Mouse (Mus musculus): ENCODE measurements around the gene Gpsm2.
"Not testable (repeated sequence)": the region's sequence is repeated elsewhere in the genome, so short reads cannot be mapped to it uniquely, and the experiment has no call there.

The Gpsm2 gene

DNA sequence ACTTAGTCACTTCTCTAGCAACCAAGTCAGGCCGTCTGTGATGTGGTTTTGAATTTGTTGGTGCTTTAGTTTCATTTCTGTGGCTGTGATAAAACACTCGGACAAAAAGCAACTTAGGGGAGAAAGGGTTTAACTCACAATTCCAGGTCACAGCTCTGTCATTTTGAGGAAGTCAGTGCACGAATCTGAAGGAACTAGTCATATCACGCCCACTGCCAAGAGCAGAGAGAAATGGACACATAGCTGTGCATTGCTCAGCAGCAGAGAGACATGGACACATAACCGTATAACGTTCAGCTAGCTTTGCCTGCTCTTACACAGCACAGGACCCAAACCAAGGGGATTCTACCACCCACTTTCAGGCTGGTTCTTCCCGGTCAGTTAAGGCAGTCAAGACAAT is 4.3 kb upstream of the Gpsm2 start:
- no peak for DNase-seq (ENCODE audit: low read depth)

DNA sequence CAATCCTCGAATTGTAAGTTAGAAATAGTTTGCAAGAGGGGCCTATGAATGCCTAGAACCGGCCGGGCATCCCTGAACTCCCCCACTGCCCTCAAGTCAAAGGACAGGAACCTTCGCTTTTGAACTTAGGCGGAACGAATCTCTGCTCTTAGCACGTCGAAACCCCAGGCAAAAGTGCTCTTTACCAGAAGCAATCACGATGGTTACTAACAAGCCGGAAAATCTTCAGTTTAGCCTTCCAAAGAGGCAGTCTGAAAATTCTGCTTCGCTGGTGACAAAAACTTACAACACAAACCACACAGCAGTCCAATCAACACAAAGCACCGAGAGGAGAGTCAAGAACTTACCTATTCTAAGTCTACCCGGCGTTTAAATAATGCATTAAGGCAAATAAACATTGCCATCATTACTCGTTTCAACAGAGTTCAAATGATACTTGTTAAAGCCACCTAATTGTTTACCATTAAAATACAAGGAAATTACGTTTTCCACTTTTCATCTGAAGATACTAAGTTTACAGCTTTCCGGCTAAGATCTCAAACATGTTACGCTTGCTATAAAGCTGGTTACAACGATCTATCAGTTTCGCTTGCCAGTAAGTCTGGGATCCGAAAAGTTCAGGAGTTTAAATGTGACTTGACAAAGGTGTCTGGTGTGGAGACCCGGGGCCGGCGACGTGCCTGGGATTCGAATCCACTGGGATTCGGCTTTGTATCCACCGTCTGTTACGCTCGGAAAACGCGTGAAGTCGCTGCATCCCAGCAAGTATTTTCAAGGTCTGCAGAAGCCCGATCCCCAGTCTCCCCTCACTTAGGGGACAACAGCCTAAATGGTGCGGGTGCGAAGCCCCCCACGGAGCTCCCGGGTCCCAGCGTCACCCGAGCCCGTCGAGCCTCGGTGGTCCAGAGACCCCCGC is 775 bp downstream of the Gpsm2 start:
- DNase-seq (ENCODE audit: low read depth) = peak; percentile 51

DNA sequence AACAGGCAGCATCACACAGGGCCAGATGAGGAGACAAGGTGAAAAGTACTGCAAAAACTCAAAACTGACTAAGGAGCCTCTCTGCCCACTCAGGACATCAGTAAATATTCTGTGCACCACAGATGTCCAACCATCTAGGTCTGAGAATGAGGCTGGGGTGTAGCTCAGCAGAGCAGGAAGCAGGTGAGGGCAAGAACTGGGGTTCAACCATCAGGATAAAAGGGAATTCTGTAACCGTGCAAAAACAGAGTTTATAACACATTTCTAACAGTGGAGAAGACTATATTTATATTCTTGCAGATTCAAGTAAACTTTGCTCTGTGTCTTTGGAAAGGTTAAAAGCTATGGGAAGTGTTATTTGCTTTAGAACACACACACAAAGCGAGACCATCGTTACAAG is 2.3 kb downstream of the Gpsm2 start:
- DNase-seq (ENCODE audit: low read depth) = no peak

DNA sequence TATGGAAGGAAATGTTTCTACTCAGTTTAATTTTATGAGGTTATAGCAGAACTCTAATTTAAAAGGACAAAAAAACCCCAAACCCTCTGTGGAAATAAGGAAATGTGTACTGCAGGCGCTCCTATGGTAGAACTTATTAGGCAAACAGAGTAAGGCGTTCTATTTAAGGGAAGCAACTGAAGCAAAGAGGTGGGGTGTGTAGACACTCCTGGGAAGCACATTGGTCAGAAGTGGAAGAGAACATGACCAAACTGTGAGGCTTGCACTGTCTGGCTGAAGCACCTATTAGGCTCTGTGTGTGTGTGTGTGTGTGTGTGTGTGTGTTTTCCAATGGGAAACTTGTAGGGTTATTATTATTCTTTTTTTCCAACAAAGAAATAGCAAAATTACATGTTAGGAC is 2.8 kb downstream of the Gpsm2 start:
- DNase-seq (ENCODE audit: low read depth) = no peak

DNA sequence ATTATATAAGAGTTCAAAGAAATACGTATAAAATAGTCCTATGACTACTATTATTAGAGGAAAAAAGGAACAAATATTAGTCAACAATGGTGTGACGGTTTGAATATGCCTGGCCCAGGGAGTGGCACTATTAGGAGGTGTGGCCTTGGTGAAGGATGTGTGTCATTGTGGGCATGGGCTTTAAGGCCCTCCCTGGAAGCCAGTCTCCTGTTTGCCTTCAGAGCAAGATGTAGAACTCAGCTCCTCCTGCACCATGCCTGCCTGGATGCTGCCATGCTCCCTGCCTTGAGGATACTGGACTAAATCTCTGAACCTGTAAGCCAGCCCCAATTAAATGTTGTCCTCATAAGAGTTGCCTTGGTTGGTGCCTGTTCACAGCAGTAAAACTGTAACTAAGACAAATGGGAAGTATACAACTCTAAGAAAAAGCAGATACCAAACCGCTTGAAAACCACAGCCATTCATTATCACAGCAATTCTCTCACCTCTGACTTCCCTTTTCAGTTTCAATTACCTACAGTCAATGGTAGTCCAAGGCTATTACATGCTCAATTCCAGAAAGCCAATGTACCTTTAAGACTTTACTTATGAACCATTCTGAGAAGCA is 4.1 kb downstream of the Gpsm2 start:
- peak; percentile 34 for DNase-seq (ENCODE audit: low read depth)

DNA sequence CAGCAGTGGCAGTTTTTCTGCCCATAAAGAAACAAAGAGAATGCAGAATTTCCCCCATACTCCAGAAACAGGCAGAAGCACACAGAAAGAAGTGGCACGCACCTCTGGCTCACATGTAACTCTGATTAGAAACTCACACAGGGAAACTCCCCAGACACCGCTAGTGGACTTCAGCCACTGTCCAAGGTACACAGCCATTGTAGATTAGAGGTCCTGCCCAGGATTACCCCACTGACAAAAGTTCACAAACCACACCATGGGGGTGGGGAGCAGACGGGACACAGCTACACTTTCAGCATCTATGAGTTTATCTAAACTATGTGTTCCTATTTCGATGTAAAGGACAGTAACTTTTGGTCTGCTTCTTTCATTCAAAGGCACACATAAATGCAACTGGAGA is 7.3 kb downstream of the Gpsm2 start:
- DNase-seq (ENCODE audit: low read depth) = no peak

DNA sequence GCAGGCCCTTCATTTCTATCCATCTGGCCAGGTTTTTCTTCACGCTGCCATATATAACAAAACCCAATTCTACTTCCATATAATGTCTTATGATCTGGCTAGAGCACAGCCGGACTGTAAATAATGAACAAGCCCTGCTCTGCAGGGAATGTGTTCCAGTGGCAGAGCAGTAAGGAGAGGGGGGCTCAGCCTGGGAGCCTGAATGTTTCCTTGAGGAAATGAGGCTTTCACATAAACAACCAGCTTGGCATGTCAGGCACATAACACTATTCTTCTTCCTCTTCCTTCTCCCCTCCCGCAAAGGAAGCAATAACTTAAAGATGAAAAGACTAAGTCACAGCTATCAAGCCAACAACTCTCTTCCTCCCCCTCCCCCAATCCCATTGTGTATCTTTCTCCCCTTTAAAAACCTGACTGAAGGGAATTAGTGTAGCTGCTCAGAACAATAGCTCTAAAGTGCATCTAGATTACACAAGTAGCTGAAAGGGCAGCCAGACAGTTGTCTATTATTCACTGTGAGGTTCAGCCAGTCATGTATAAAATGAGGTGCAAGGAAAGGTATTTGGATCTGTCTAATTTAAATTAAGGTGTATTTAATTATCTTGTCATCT is 8.9 kb downstream of the Gpsm2 start:
- DNase-seq (ENCODE audit: low read depth) = peak; percentile 55

DNA sequence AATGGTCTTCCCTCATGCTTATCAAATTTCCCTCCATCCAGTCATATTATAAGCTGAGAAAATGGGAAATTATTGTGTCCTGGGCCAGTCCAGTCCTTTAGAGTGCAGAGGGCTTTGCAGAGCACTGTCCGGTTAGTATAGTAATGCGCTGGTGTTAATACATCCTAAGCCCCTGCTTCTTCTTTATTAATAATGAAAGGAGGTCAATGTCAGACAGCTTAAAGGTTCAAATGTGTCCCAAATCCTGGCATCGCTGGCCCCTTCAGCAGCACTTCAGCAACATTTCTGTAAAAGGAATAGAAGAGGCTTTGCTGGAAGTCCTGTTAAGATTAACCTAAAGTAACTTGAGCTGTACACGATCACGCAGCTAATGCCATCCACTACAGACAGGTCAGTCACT is 10.8 kb downstream of the Gpsm2 start:
- no peak for DNase-seq (ENCODE audit: low read depth)

DNA sequence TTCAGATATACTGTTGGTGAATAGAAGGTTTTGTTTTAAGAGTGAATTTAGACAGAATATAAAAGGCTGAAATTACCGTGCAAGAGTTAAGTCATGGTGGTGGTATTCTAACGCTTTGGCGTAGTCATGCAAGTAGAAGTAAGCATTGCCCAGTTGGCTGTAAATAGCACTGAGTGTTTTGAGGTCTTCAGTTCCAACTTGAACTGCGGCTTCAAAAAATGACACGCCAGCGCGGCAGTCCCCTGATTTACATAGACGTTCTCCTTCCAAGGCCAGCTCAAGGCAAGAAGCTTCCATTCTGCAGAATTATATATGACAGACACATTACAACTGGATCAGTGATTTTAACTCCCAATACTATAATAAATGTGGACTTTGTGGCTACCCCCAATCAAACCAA is 19.3 kb downstream of the Gpsm2 start:
- no peak for DNase-seq (ENCODE audit: low read depth)

DNA sequence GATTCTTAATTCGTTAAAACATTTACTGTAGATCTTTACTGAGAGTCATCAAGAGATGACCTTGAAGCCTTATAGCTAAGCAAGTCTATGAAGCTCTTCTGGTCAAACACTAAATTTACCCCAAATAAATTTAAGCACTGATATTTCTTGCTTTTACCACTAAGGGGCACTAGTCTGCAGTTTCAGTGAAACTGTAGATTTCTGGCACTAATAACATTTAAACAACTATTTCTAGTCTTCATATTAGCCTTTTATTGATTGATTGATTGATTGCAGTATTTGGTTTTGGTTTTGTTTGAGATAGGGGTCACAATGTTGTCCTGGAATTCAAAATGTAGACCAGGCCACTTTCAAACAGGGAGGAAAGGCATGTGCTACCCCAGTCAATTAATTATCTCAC is 20.9 kb downstream of the Gpsm2 start:
- peak; percentile 61 for DNase-seq (ENCODE audit: low read depth)

DNA sequence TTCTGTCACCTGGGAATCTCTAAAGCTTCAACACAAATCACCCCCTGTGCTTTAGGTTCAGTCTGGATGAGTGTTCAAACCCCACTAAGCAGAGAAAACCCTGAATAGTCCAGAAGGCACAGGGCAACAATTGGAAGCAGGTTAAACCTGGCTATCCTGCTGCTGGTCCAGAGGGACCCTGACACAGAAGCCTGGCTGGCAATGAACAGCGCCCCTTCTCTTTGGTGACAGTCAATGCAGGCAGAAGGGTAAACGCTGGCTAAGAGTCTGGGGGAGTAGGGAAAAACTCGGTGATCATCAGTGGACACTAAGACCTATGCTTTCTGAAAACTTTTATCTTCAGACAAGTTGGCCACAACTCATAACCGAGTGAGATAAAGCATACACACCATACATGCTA is 22.3 kb downstream of the Gpsm2 start:
- DNase-seq (ENCODE audit: low read depth) = no peak

DNA sequence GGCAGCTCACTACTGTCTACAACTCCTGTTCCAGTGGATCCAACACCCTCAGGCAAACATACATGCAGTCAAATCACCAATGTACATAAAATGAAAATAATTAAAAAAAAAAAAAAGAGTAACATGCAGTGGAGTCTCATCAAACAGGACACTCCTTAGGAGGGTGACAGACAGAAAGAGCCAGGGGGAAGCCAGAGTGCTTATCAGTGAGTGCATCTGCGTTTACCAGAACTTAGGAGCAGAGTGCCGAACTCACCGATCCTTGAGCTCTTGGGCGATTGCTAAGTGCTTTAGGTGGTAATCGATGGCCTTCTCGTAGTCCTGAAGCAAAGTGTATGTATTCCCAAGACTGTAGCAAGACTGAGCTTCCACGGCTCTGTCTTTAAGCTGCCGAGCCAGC is 23.4 kb downstream of the Gpsm2 start:
- DNase-seq (ENCODE audit: low read depth) = no peak

DNA sequence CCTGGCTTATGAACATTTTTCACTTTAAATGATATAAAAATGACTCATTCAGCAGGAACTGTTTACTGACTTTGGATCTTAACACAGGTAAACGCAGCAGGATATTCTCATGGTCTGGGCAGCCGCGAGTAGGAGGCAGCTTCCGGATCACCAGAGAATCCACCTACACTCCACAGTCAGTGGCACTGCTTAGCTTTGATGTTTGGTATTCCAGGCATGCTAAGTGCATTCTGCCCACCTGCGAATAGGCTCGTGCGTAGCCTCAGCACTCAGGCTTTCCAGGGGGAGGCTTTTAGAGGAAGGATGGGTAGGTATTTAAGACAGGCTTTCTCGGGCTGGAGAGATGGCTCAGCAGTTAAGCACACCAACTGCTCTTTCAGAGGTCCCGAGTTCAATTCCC is 27.8 kb downstream of the Gpsm2 start:
- DNase-seq (ENCODE audit: low read depth) = no peak

DNA sequence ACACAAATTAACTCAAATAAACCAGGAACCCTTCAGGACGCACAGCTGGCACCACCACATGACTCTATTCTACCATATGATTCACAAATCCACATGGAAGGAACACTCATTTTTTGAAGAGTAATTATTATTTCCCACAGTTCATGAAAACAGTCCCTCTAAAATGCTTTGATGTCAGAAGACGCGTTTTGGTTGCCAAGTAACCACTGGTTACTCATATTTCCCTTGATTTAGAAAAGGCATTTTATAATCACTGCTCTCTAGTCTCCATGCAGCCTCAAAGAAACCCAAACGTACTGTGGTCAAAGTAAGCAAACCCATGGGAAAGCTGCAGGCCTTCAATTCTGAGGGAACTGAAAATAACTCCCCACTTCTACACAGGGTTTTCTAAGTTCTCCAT is 32.1 kb downstream of the Gpsm2 start:
- DNase-seq (ENCODE audit: low read depth) = no peak

DNA sequence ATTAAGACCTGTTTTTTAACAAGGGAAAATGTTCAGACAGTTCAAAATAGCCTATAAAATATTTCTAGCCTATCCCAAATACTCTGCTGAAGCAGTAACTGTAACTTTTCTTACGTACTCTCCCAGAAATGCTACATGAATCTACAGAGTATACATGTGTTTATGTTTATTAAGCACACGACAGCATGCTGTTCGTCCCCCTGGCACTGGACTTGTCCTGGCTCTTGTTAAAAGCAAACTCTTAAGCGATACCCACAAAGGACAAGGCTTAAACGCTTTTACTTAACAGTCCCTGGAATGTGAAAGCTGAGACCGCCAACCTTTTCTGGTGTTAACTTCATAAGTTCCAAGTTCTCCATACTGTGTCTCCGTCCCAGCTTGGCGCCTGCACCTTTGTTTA is 32.7 kb downstream of the Gpsm2 start:
- no peak for DNase-seq (ENCODE audit: low read depth)

DNA sequence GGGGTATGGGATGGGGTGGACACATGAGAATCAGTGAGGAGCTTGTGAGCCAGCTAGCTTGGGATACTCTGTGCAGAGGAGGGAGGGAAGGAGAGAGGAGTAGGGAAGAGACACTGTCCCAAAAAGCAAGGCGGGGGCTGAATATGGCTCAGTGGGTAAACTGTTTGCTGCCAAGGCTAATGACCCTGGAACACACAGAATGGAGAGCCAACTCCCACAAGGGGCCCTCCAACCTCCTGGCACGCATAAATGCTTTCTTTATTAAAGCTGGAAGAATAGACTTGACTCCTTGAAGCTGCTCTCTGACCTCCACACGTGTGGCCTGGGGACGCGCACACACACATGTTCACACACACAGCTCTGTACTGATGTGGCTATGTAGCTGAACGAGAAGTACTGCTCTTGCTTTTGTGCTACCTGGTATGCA is 33.1 kb downstream of the Gpsm2 start:
- no peak for DNase-seq (ENCODE audit: low read depth)

DNA sequence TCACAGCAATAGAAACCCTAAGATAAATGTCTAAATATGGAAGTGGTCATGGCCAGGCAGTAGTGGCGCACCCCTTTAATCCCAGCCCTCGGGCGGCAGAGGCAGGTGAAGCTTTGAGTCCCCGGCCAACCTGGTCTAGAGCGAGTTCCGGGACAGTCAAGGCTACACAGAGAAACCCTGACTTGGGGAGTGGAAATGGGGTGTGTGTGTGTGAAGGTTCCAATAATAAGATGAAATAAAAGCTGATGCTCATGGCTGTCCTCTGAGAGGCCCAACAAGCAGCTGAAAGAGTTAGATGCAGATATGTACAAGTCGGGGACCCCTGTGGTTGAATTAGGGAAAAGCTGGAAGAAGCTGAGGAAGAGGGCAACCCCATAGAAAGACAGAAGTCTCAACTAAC is 36.4 kb downstream of the Gpsm2 start:
- no peak for DNase-seq (ENCODE audit: low read depth)

DNA sequence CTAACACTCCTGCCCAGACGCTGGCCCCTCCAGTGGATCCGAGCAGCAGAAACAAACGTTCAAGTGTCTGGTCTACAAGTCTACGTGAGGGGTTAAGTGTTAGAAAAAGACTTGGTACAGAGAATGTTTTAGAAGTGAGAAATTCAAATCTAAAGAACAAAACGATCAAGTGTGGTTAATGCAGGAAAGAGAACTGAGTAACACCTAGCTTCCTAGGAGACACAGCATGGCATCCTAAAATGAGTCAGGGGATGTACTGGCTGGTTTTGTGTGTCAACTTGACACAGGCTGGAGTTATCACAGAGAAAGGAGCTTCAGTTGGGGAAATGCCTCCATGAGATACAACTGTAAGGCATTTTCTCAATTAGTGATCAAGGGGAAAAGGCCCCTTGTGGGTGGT is 38.5 kb downstream of the Gpsm2 start:
- not testable (repeated sequence) for DNase-seq (ENCODE audit: low read depth)

DNA sequence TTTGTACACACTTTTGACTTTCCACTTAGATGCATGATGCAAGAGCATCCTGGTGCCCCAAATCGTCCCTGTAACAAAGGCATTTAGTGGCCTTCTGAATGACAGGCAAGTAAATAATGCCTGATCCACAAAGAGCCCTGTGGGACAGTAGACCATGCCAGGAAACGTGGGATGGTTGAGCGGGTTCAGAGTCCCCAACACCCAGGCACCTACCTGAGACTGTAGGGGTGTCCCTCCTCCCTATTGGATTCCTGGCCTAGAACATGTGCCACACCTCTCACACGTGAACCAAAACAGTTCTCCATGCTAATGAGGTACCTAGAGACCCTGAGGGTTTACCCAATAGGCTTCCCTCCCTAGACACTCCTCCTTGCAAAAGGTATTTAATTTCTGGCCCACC is 41.1 kb downstream of the Gpsm2 start:
- no peak for DNase-seq (ENCODE audit: low read depth)

DNA sequence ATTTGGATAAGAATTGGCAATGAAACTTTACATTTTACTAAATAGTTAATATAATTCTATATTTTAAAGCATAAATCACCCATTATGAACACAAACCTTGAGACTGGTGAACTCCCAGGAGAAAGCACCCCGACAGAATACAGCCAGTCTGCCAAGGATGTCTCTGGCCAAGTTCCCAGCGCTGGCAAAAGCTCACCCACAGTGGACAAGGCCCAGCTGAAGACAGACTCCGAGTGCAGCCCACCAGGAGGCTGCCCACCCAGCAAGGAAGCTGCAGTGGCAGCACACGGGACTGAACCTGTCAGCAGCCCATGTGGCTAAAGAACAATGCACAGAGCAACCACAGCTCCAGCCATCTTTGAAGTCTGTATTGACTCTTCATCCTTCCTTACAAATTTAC is 45.5 kb downstream of the Gpsm2 start:
- no peak for DNase-seq (ENCODE audit: low read depth)

DNA sequence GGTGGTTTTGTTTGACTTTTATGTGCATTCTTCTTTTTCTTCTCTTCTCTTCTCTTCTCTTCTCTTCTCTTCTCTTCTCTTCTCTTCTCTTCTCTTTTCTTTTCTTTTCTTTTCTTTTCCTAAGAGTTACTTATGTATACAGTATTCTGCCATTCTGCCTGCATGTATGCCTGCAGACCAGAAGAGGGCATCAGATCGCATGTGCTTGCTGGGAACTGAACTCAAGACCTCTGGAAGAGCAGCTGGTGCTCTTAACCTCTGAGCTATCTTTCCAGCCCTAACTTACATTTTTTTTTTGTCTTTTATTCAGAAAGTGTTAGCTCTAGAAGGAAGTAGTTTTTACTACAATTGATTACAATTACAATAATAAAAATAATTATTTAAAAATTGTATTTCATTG is 61.2 kb downstream of the Gpsm2 start:
- peak; percentile 16 for DNase-seq (ENCODE audit: low read depth)

DNA sequence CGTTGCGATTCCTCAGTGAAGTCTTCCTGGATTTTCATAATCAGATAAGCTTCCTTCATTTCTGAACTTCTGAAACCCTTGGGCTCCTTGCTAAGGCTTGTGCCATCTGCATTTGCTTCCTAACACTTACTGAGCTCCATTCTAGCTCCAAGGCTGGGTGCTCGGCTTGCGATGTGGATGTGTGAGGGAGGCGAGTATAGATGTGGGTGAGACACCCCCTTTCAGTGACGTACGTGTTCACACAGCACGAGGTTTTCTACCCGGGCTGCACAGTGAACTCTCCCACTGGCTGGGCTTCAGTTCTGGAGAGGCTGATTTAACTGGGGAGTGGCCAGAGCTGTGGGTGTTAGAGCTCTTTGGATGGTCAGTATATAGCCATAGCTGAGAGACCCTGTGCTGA is 63.5 kb downstream of the Gpsm2 start:
- no peak for DNase-seq (ENCODE audit: low read depth)

DNA sequence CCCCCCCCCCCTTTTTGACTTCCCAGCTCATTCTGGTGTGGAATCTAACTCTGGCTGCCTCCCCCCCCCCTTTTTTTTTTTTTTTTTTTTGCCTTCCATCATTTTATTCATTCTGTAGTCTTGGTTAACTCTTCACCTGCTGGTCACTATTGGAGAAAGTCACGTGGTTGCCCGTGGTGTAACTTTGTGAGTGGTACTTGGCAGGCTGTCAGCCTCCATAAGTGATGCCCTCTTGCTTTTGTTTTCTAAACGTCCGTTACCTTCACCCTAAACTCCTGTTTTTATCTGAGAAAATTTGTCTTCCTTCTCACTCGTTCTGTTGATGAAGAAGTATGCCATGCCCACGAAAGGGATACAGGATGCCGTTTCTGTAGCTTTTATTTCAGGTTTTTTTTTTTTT is 66.6 kb downstream of the Gpsm2 start:
- no peak for DNase-seq (ENCODE audit: low read depth)

Data from naive thymus-derived CD4-positive, alpha-beta T cell, adult 2 months (primary cell).